8 mouse cellular contexts compared by ENCODE assay signal in genomic region chr2:154372151-154372829, GRCm38 (mm10). TPM values are rescaled to one million over a fixed set of nuclear protein-coding genes. Genes with fewer than 3 reads are reported as not detected.
DNase-seq lines count a peak whose midpoint lies in the region; ATAC-seq lines count a peak whose summit lies in the region.

No protein-coding gene starts in this region.

- under 1% methylated on average over 42 of the region's 42 CpGs for WGBS in embryonic facial prominence, embryonic 11.5 days
- under 1% methylated on average over 42 of the region's 42 CpGs for WGBS in limb, embryonic 10.5 days
- WGBS in midbrain, embryonic 12.5 days: under 1% methylated on average over 42 of the region's 42 CpGs

- peak overlapping the region; percentile 66 for H3K27ac ChIP-seq in embryonic facial prominence, embryonic 11.5 days (replicated peaks; ENCODE audit: low read depth, low read length)
- peak overlapping the region; percentile 92 for H3K27ac ChIP-seq in limb, embryonic 10.5 days
- H3K27ac ChIP-seq in midbrain, embryonic 12.5 days (replicated peaks): peak overlapping the region; percentile 80

- H3K4me2 ChIP-seq in embryonic facial prominence, embryonic 11.5 days (ENCODE audit: low read depth, low read length): peak overlapping the region; percentile 51
- peak overlapping the region; percentile 79 for H3K4me2 ChIP-seq in midbrain, embryonic 12.5 days (replicated peaks)

- H3K9ac ChIP-seq in embryonic facial prominence, embryonic 11.5 days (replicated peaks; ENCODE audit: low read length): peak overlapping the region; percentile 90
- H3K9ac ChIP-seq in midbrain, embryonic 12.5 days (replicated peaks): peak overlapping the region; percentile 79

- peak overlapping the region; percentile 69 for H3K4me3 ChIP-seq in embryonic facial prominence, embryonic 11.5 days (ENCODE audit: low read depth, low read length)
- peak overlapping the region; percentile 78 for H3K4me3 ChIP-seq in limb, embryonic 10.5 days
- H3K4me3 ChIP-seq in midbrain, embryonic 12.5 days: peak overlapping the region; percentile 78

- DNase-seq in 3134 (ENCODE audit: extremely low read depth, insufficient read length, low spot score): peak; percentile 94
- DNase-seq in adrenal gland, postnatal 25 days: peak; percentile 88
- DNase-seq in embryonic facial prominence, embryonic 11.5 days (ENCODE audit: low spot score): peak; percentile 90
- peak; percentile 98 for DNase-seq in heart, adult 11 months
- DNase-seq in kidney, adult 11 months: peak; percentile 86
- DNase-seq in limb, embryonic 10.5 days (ENCODE audit: low spot score): peak; percentile 91
- DNase-seq in skeletal muscle tissue, adult 2 months (ENCODE audit: low read depth, low spot score): peak; percentile 87

- no peaks in the 10 kb centered on the region for H3K4me1 ChIP-seq in embryonic facial prominence, embryonic 11.5 days (ENCODE audit: control insufficient read depth, insufficient read depth, low read length)
- peaks cover 4% of the 10 kb centered on the region; the same call in 1 of the 2 replicates for H3K4me1 ChIP-seq in limb, embryonic 10.5 days
- H3K4me1 ChIP-seq in midbrain, embryonic 12.5 days: peaks cover 10% of the 10 kb centered on the region; the same call in 1 of the 2 replicates

- no peaks in the 10 kb centered on the region for H3K9me3 ChIP-seq in embryonic facial prominence, embryonic 11.5 days (replicated peaks; ENCODE audit: control insufficient read depth, low read length)
- H3K9me3 ChIP-seq in limb, embryonic 10.5 days (replicated peaks): no peaks in the 10 kb centered on the region
- H3K9me3 ChIP-seq in midbrain, embryonic 12.5 days: no peaks in the 10 kb centered on the region

- no peaks in the 10 kb centered on the region for H3K36me3 ChIP-seq in embryonic facial prominence, embryonic 11.5 days (replicated peaks; ENCODE audit: control insufficient read depth, insufficient read depth, low read depth, low read length)
- peaks cover 11% of the 10 kb centered on the region for H3K36me3 ChIP-seq in limb, embryonic 10.5 days
- H3K36me3 ChIP-seq in midbrain, embryonic 12.5 days: no peaks in the 10 kb centered on the region

- H3K27me3 ChIP-seq in embryonic facial prominence, embryonic 11.5 days (ENCODE audit: control insufficient read depth, insufficient read depth, low read length): no peaks in the 10 kb centered on the region
- no peaks in the 10 kb centered on the region for H3K27me3 ChIP-seq in limb, embryonic 10.5 days (ENCODE audit: low read depth, poor library complexity, severe bottlenecking)
- H3K27me3 ChIP-seq in midbrain, embryonic 12.5 days: no peaks in the 10 kb centered on the region

- ATAC-seq in embryonic facial prominence, embryonic 11.5 days (replicated peaks; ENCODE audit: insufficient number of reproducible peaks, low FRiP score, low TSS enrichment, low read depth): peak; percentile 86
- peak; percentile 87 for ATAC-seq in midbrain, embryonic 12.5 days (ENCODE audit: low FRiP score, low read depth)

RNA-seq across cellular contexts. Expression of gene Cdk5rap1, which starts 0.5 kb away (rescaled TPM):
- 12.4 and 18.2 TPM in 2 replicates for total RNA-seq in adrenal gland, postnatal 25 days (2021)
- polyA plus RNA-seq in embryonic facial prominence, embryonic 11.5 days (2014; fragmentation: Nextera tagmentation; extraction: Ambion mirVana): 19.4 and 19.7 TPM in 2 replicates
- 15.6 and 20.6 TPM in 2 replicates for polyA plus RNA-seq in limb, embryonic 10.5 days (2016; fragmentation: Nextera tagmentation; extraction: Ambion mirVana)
- 14.3 and 15.4 TPM in 2 replicates for polyA plus RNA-seq in midbrain, embryonic 12.5 days (2016; fragmentation: Nextera tagmentation; extraction: Ambion mirVana)

RNA-seq across cellular contexts. Expression of gene Snta1, which starts 35.6 kb away (rescaled TPM):
- total RNA-seq in adrenal gland, postnatal 25 days (2021): 21.9 and 24.7 TPM in 2 replicates
- 2.1 TPM in 2 replicates for polyA plus RNA-seq in embryonic facial prominence, embryonic 11.5 days (2014; fragmentation: Nextera tagmentation; extraction: Ambion mirVana)
- polyA plus RNA-seq in limb, embryonic 10.5 days (2016; fragmentation: Nextera tagmentation; extraction: Ambion mirVana): 2.8 and 3.2 TPM in 2 replicates
- polyA plus RNA-seq in midbrain, embryonic 12.5 days (2016; fragmentation: Nextera tagmentation; extraction: Ambion mirVana): 7.1 and 8.6 TPM in 2 replicates

Comparison
In these comparisons a context has a peak if more than half of its experiments do, and no peak if none do; other contexts are left out.
1. Peak in every context shown above with its lines: DNase-seq, ATAC-seq, H3K4me3 ChIP-seq and H3K27ac ChIP-seq.